In genomic region chr9:37501170-37501569, GRCm38 (mm10) we compare ENCODE assay signal across 24 mouse cellular contexts. TPM values are rescaled to one million over a fixed set of nuclear protein-coding genes. Genes with fewer than 3 reads are reported as not detected.
DNase-seq lines count a peak whose midpoint lies in the region; TF ChIP-seq lines count a peak whose summit lies in the region.
"Had no signal": no experiment of that assay in that cellular context is flagged by ENCODE, and none has a peak within 500 bp of the region (broad histone marks: within the 10 kb centered on the region; RNA-seq: fewer than 3 reads in every experiment).

No protein-coding gene starts in this region.

- WGBS in cerebellum, adult 2 months = 100% methylated on average over 1 of the region's 1 CpGs

- no peak overlapping the region for H3K9ac ChIP-seq in CH12.LX (ENCODE audit: insufficient read depth, low read depth)
- no peak overlapping the region for H3K9ac ChIP-seq in ES-E14 (ENCODE audit: insufficient read depth, low read depth, low read length, poor library complexity, severe bottlenecking)
- H3K9ac ChIP-seq in MEL (ENCODE audit: control insufficient read depth, low read depth, low read length, poor library complexity, severe bottlenecking) = no peak overlapping the region

- H3K4me1 ChIP-seq in CH12.LX (ENCODE audit: control insufficient read depth in 1 of 2, insufficient read depth in 2 of 2) (no peaks in the 10 kb centered on the region), ES-E14 (ENCODE audit: control insufficient read depth in 2 of 2, insufficient read depth in 2 of 2, low read length in 2 of 2, poor library complexity in 1 of 2) (peaks cover 3 to 18% of the 10 kb centered on the region in 2 experiments), MEL (ENCODE audit: control insufficient read depth in 1 of 2, insufficient read depth in 2 of 2, low read length in 2 of 2) (no peaks in the 10 kb centered on the region)
- no peaks in the 10 kb centered on the region for H3K4me1 ChIP-seq in cerebellum, adult 2 months (ENCODE audit: control insufficient read depth, insufficient read depth, low read length)

- TF ChIP-seq POLR2A in CH12.LX (IDR thresholded peaks at IDR 0.05; ENCODE audit: low read depth, low read length) (no peak), MEL (IDR thresholded peaks at IDR 0.05; ENCODE audit: control insufficient read depth in 1 of 2, insufficient read depth in 1 of 2, low read depth in 1 of 2, low read length in 2 of 2, poor library complexity in 1 of 2) (no peak)
- TF ChIP-seq POLR2A in cerebellum, adult 2 months (IDR thresholded peaks at IDR 0.05; ENCODE audit: borderline replicate concordance, insufficient read depth, low read length) = no peak

- H3K27ac ChIP-seq in CH12.LX (ENCODE audit: insufficient read depth, low read depth) = no peak overlapping the region
- no peak overlapping the region for H3K27ac ChIP-seq in ES-E14 (ENCODE audit: insufficient read depth, low read depth, low read length, poor library complexity, severe bottlenecking)
- no peak overlapping the region for H3K27ac ChIP-seq in MEL (ENCODE audit: control insufficient read depth, low read depth, low read length)
- H3K27ac ChIP-seq in cerebellum, adult 2 months (ENCODE audit: insufficient read depth, low read length) = no peak overlapping the region

- H3K36me3 ChIP-seq in CH12.LX (replicated peaks in 1 of 2; ENCODE audit: control insufficient read depth in 1 of 2, insufficient read depth in 1 of 2, low read length in 1 of 2) (peaks cover 0 to 22% of the 10 kb centered on the region in 2 experiments), ES-E14 (ENCODE audit: control insufficient read depth, insufficient read depth, low read length, poor library complexity, severe bottlenecking) (peaks cover 7% of the 10 kb centered on the region; the same call in 1 of the 2 replicates), MEL (ENCODE audit: control insufficient read depth in 1 of 2, insufficient read depth in 2 of 2, low read length in 2 of 2) (no peaks in the 10 kb centered on the region; a peak in 2 of 4 replicates)

- TF ChIP-seq CTCF in CH12.LX (conservative IDR thresholded peaks at IDR 0.05 in 1 of 2, IDR thresholded peaks at IDR 0.05 in 1 of 2; ENCODE audit: low read depth in 2 of 2, low read length in 2 of 2) = no peak
- TF ChIP-seq CTCF in MEL (IDR thresholded peaks at IDR 0.05 in 2 of 3, conservative IDR thresholded peaks at IDR 0.05 in 1 of 3; ENCODE audit: control insufficient read depth in 1 of 3, insufficient read depth in 1 of 3, low read depth in 2 of 3, low read length in 3 of 3, poor library complexity in 1 of 3, severe bottlenecking in 1 of 3) = no peak
- TF ChIP-seq CTCF in cerebellum, adult 2 months (IDR thresholded peaks at IDR 0.05; ENCODE audit: borderline replicate concordance, insufficient read depth, low read depth, low read length) = no peak

- TF ChIP-seq EP300 in CH12.LX (IDR thresholded peaks at IDR 0.05; ENCODE audit: low read length) (no peak), MEL (IDR thresholded peaks at IDR 0.05; ENCODE audit: low read depth in 1 of 2, low read length in 2 of 2) (no peak)

- in situ Hi-C loops in CH12.LX (cut with MboI; ENCODE audit: low pct_ligation_motif_present, low pct_unique_long_range_greater_than_20kb, low sequenced_read_pairs) = no loop called here
- in situ Hi-C loops in ES-E14 (cut with MboI; ENCODE audit: low sequenced_read_pairs in 2 of 2, unreplicated experiment in 2 of 2) = no loop called here

- dilution Hi-C loops in CH12.LX (cut with MboI; ENCODE audit: extremely low pct_ligation_motif_present, extremely low pct_unique_long_range_greater_than_20kb, low sequenced_read_pairs) = no loop called here

- H3K27me3 ChIP-seq in CH12.LX (replicated peaks) = no peaks in the 10 kb centered on the region
- no peaks in the 10 kb centered on the region for H3K27me3 ChIP-seq in MEL (ENCODE audit: control insufficient read depth in 1 of 2, insufficient read depth in 2 of 2, low read length in 2 of 2)
- H3K27me3 ChIP-seq in cerebellum, adult 2 months (ENCODE audit: control insufficient read depth, insufficient read depth, low read length) = no peaks in the 10 kb centered on the region
- H3K27me3 ChIP-seq: Patski had no signal

- no peak overlapping the region for H3K4me2 ChIP-seq in CH12.LX (ENCODE audit: insufficient read depth, low read depth, poor library complexity, severe bottlenecking)

- TF ChIP-seq RAD21 in CH12.LX (IDR thresholded peaks at IDR 0.05; ENCODE audit: low read depth, low read length) (no peak), MEL (IDR thresholded peaks at IDR 0.05; ENCODE audit: low read depth, low read length) (no peak)

- H3K9me3 ChIP-seq in CH12.LX (replicated peaks; ENCODE audit: low read length) = no peaks in the 10 kb centered on the region
- H3K9me3 ChIP-seq in ES-E14 (ENCODE audit: control insufficient read depth, insufficient read depth, low read depth, low read length) = no peaks in the 10 kb centered on the region
- H3K9me3 ChIP-seq in MEL (replicated peaks; ENCODE audit: insufficient read depth, low read length) = no peaks in the 10 kb centered on the region
- H3K9me3 ChIP-seq: G1E had no signal

- H3K4me3 ChIP-seq in CH12.LX (replicated peaks in 1 of 3; ENCODE audit: low read depth in 2 of 3, low read length in 2 of 3, poor library complexity in 1 of 3) = no peak overlapping the region
- H3K4me3 ChIP-seq in ES-E14 (ENCODE audit: insufficient read depth in 1 of 2, low read depth in 1 of 2, low read length in 2 of 2, poor library complexity in 1 of 2, severe bottlenecking in 1 of 2) = no peak overlapping the region
- H3K4me3 ChIP-seq in MEL (ENCODE audit: control insufficient read depth in 1 of 2, insufficient read depth in 1 of 2, low read depth in 2 of 2, low read length in 2 of 2) = no peak overlapping the region
- H3K4me3 ChIP-seq in cerebellum, adult 2 months (replicated peaks; ENCODE audit: insufficient read depth, low read depth, low read length) = no peak overlapping the region

- DNase-seq in heart, adult 11 months = peak; percentile 9
- DNase-seq in heart, postnatal 4 days = no peak
- DNase-seq in CH12.LX (ENCODE audit: extremely low read depth) (no peak), ES-E14 (ENCODE audit: low read depth, low spot score) (no peak), MEL (ENCODE audit: low read depth, low spot score) (no peak)
- DNase-seq in left cerebral cortex, adult 9 months (ENCODE audit: low spot score in 2 of 2) = no peak
- DNase-seq in cerebellum, adult 2 months = no peak
- no peak for DNase-seq in thymus, postnatal 36 days
- DNase-seq: adrenal gland, adult 2 months; adrenal gland, adult 8-10 months; adrenal gland, postnatal 10 days; adrenal gland, postnatal 14 days; adrenal gland, postnatal 25 days; adrenal gland, postnatal 36 days; B cell, adult 2 months; cerebellum, adult 11 months; cerebellum, adult 11-12 months; cerebellum, adult 18-20 months; cerebellum, adult 8-10 months; cerebellum, adult 9-10 months had no signal

- H3K79me2 ChIP-seq in CH12.LX (replicated peaks; ENCODE audit: control insufficient read depth, extremely low read depth, insufficient read depth, poor library complexity, severe bottlenecking) = no peaks in the 10 kb centered on the region; the same call in 1 of the 2 replicates
- H3K79me2 ChIP-seq in MEL (ENCODE audit: control insufficient read depth, insufficient read depth, low read length, poor library complexity) = peaks cover 10% of the 10 kb centered on the region

RNA-seq across cellular contexts. Expression of gene Msantd2, which starts 12.1 kb away (rescaled TPM):
- total RNA-seq in heart, postnatal 4 days (2021) = 10 to 100 TPM; 15.2 to 20.6 TPM
- total RNA-seq in CH12.LX (2012; rRNA removed) (14.2 and 16.8 TPM in 2 replicates), CH12.LX (2014; rRNA removed) (13.8 and 15.5 TPM in 2 replicates), ES-E14 (2012; rRNA removed) (66.9 and 81.3 TPM in 2 replicates), MEL (2012; rRNA removed) (15.5 and 16.1 TPM in 2 replicates)
- polyA plus RNA-seq in CH12.LX (2012; ENCODE audit: insufficient read length, low read depth) (9.5 and 11.9 TPM in 2 replicates), MEL (2012; ENCODE audit: insufficient read depth in 1 of 2, insufficient read length in 2 of 2, low read depth in 1 of 2, low replicate concordance in 2 of 2, missing spikeins in 1 of 2) (10 to 100 TPM in 1 of 2 experiments, not detected in 1; 26.2 TPM)
- polyA plus RNA-seq in cerebellum, adult 2 months (2012; rRNA removed) = 40.6 and 40.7 TPM in 2 replicates

RNA-seq across cellular contexts. Expression of gene Esam, which starts 26.7 kb away (rescaled TPM):
- 10 to 100 TPM; 88.8 to 91.3 TPM for total RNA-seq in heart, postnatal 4 days (2021)
- total RNA-seq in CH12.LX (2012; rRNA removed) (0.08 and 0.21 TPM in 2 replicates), CH12.LX (2014; rRNA removed) (0.24 and 0.42 TPM in 2 replicates), ES-E14 (2012; rRNA removed) (6.5 and 6.9 TPM in 2 replicates), MEL (2012; rRNA removed) (0.10 and 0.23 TPM in 2 replicates)
- polyA plus RNA-seq in CH12.LX (2012; ENCODE audit: insufficient read length, low read depth) (0.18 and 0.37 TPM in 2 replicates), MEL (2012; ENCODE audit: insufficient read depth in 1 of 2, insufficient read length in 2 of 2, low read depth in 1 of 2, low replicate concordance in 2 of 2, missing spikeins in 1 of 2) (under 1 TPM in 1 of 2 experiments, not detected in 1; 0.89 TPM)
- polyA plus RNA-seq in cerebellum, adult 2 months (2012; rRNA removed) = 28.2 and 28.8 TPM in 2 replicates
- total RNA-seq: G1E had no signal
- polyA plus RNA-seq: CD4-positive, CD25-positive, alpha-beta regulatory T cell, adult 4 months; G1E had no signal

RNA-seq across cellular contexts. Expression of gene Vsig2, which starts 37.9 kb away (rescaled TPM):
- 1 to 10 TPM; 6.4 to 7.9 TPM for total RNA-seq in heart, postnatal 4 days (2021)
- not detected in 2 replicates for total RNA-seq in CH12.LX (2012; rRNA removed)
- total RNA-seq in CH12.LX (2014; rRNA removed) = not detected in 2 replicates
- polyA plus RNA-seq in CH12.LX (2012; ENCODE audit: insufficient read length, low read depth) = not detected in 2 replicates
- total RNA-seq in ES-E14 (2012; rRNA removed) = 4.8 and 6.7 TPM in 2 replicates
- not detected in 2 replicates for total RNA-seq in MEL (2012; rRNA removed)
- under 1 TPM in 1 of 2 experiments, not detected in 1; 0.64 TPM for polyA plus RNA-seq in MEL (2012; ENCODE audit: insufficient read depth in 1 of 2, insufficient read length in 2 of 2, low read depth in 1 of 2, low replicate concordance in 2 of 2, missing spikeins in 1 of 2)
- 3.4 and 4.8 TPM in 2 replicates for polyA plus RNA-seq in cerebellum, adult 2 months (2012; rRNA removed)
- polyA plus RNA-seq: activated CD4-positive, CD25-positive, alpha-beta regulatory T cell, adult 4 months; CD4-positive, CD25-positive, alpha-beta regulatory T cell, adult 4 months; G1E had no signal

RNA-seq across cellular contexts. Expression of gene Nrgn, which starts 51.5 kb away (rescaled TPM):
- total RNA-seq in heart, postnatal 4 days (2021) = 1 to 10 TPM; 2.0 to 3.1 TPM
- 0.42 and 0.50 TPM in 2 replicates for total RNA-seq in CH12.LX (2012; rRNA removed)
- total RNA-seq in CH12.LX (2014; rRNA removed) = not detected in 2 replicates
- polyA plus RNA-seq in CH12.LX (2012; ENCODE audit: insufficient read length, low read depth) = 3.6 and 4.1 TPM in 2 replicates
- total RNA-seq in ES-E14 (2012; rRNA removed) = 0.40 and 0.63 TPM in 2 replicates
- 0.58 and 0.78 TPM in 2 replicates for total RNA-seq in MEL (2012; rRNA removed)
- polyA plus RNA-seq in MEL (2012; ENCODE audit: insufficient read depth in 1 of 2, insufficient read length in 2 of 2, low read depth in 1 of 2, low replicate concordance in 2 of 2, missing spikeins in 1 of 2) = 10 to 100 TPM in 1 of 2 experiments, not detected in 1; 43.5 TPM
- polyA plus RNA-seq in cerebellum, adult 2 months (2012; rRNA removed) = 46.6 and 66.0 TPM in 2 replicates

RNA-seq across cellular contexts. Expression of gene Siae, which starts 54.3 kb away (rescaled TPM):
- 1 to 10 TPM; 6.5 to 6.6 TPM for total RNA-seq in heart, postnatal 4 days (2021)
- total RNA-seq in CH12.LX (2012; rRNA removed) (5.7 and 8.6 TPM in 2 replicates), CH12.LX (2014; rRNA removed) (5.9 and 6.2 TPM in 2 replicates), ES-E14 (2012; rRNA removed) (8.5 and 13.7 TPM in 2 replicates), MEL (2012; rRNA removed) (4.9 and 5.1 TPM in 2 replicates)
- polyA plus RNA-seq in CH12.LX (2012; ENCODE audit: insufficient read length, low read depth) (7.4 and 7.9 TPM in 2 replicates), MEL (2012; ENCODE audit: insufficient read depth in 1 of 2, insufficient read length in 2 of 2, low read depth in 1 of 2, low replicate concordance in 2 of 2, missing spikeins in 1 of 2) (1 to 10 TPM in 1 of 2 experiments, not detected in 1; 9.2 TPM)
- polyA plus RNA-seq in cerebellum, adult 2 months (2012; rRNA removed) = 15.8 and 15.9 TPM in 2 replicates

Comparison
In these comparisons a context has a peak if more than half of its experiments do, and no peak if none do; other contexts are left out.
1. RNA of gene Esam, which starts 26.7 kb away (total RNA-seq): 88.8 to 91.3 TPM in heart, postnatal 4 days; 6.5 to 6.9 TPM in ES-E14, 0.08 to 0.42 TPM in CH12.LX and 0.10 to 0.23 TPM in MEL; every median in the first group is over 10 times any median in the second.